Mouse (Mus musculus): ENCODE results near the gene Dgka. TPM values are rescaled to one million over a fixed set of nuclear protein-coding genes. Genes with fewer than 3 reads are reported as not detected.

The Dgka gene
- 775 TPM for total RNA-seq (2023)

DNA sequence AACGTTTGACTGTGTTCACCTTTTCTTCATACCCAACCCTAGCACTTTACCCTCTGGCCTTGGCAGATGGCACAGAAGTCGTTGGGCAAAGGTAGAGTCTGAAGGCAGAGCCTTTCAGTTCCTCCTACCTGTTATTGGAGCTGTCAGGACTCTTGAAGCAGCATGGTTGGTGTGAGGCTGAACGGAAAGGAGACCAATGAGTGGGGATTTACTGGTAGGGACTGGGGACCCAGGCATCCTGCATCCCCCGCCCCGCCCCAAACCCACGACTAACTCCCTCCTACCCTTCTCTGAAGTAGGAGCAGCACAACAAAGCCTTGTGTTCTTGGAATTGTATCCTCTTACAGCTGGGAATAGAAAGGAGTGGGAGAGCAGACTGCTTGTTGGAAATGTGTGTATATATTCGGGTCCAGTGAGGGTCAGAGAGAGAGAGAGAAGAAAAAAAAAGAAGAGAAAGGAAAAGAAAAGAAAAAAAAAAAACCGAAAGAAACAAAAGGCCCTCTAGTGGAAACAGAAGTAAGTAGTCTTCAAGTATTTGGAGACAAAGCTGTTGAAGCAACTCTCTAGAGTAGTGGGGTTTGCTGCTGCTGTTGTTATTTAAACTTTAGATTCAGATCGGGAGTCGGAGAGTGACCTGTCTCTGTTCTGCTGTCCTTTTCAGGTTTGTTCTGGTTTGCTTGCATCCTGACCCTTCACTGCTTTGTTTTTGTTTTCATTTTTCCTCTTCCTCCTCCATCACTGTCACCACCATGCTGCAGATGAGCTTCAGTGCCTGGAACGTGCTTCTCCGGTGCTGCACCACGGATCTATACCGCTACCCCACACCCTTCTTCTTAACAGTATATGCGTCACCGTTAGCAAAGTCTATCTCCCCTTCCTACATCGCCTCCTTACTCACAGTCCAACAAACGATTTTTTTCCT is at the start of gene Dgka:
TSS of gene Dgka (minus strand) at position 176 of the 922 bp plus-strand sequence.

DNA sequence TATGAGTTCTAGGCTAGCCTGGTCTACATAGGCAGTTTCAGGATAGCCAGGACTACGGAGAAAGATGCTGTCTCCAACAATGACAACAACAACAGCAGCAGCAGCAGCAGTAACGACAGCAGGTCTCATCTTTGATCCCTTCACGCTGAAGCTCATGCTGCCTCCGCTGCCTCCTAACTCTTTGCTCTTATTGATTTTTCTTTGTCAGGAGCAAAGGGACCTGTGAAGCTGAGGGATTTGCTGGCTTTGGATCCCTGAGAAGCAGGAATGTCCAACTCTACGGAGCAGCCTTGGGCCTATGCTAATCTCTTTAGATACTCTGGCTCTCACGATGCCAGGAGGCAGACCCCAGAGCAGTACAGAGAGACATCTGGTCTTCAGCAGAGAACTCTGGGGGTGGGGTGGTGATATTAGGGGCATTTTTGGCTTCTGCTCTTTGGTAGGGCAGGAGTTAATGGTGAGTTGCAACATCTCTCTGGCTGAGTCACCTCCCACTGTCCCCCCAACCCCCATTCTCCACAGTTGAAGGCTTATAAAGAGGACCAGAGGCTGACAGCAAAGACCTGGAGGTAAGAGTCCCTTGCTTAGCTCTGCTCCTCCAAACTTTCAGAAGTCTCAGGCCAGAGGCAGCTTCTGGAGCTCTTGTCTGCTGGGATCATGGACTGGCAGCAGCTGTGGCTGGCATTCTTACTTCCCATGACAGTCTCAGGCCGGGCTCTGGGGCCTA is 45.9 kb upstream of the Dgka start, which contains the start of gene Mmp19:
TSS of gene Mmp19 (plus strand) at position 513 of the 727 bp plus-strand sequence.

GRCm38 (mm10) chr10:128747646-128748251 is 3.1 kb upstream of the Dgka start, which contains the start of gene Pym1:
Gene Pym1 (plus strand): TSS chr10:128747889.

DNA sequence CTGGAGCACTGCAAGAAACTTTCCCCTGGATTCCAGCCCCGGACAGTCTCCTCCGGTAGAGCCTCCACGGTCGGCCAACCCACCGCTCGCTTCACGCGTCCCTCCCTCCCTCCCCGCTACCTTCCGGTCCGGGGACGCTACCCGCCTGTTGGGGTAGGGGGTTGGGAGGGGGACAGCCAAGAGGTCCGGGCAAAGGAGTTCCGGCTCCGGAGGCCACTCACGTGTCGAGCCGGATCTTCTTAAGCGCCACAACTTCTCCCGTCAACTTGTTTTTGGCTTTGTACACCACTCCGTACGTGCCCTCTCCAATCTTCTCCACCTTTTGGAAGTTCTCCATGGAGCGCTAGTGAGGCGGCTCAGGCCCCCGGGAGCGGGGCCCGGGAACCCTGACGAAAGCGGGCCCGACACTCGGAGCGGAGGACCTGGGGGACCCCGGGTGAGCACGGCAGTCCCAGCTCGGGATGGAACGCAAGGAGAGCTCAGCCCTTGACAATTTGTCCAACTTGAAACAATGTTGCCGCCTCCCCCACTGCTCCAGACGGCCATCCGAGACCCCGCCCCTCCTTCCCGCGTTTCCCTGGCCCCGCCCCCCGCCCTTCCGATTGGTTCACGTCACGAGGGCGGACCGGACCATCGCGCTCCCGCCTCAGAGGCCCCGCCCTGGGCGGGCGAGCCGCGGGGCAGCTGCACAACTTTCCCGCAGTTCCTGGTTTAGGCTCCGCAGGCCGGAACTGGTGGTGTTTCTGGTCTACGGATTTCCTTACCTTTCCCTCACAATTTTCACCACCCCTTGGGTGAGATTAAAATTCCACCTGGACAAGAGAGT is 40.0 kb downstream of the Dgka start, which contains the start of gene Cdk2:
TSS of gene Cdk2 (minus strand) at position 541 of the 826 bp plus-strand sequence.

GRCm38 (mm10) chr10:128703895-128704294 is 40.8 kb downstream of the Dgka start, which contains the start of gene Pmel:
Gene Pmel (plus strand): TSS chr10:128704195.

DNA sequence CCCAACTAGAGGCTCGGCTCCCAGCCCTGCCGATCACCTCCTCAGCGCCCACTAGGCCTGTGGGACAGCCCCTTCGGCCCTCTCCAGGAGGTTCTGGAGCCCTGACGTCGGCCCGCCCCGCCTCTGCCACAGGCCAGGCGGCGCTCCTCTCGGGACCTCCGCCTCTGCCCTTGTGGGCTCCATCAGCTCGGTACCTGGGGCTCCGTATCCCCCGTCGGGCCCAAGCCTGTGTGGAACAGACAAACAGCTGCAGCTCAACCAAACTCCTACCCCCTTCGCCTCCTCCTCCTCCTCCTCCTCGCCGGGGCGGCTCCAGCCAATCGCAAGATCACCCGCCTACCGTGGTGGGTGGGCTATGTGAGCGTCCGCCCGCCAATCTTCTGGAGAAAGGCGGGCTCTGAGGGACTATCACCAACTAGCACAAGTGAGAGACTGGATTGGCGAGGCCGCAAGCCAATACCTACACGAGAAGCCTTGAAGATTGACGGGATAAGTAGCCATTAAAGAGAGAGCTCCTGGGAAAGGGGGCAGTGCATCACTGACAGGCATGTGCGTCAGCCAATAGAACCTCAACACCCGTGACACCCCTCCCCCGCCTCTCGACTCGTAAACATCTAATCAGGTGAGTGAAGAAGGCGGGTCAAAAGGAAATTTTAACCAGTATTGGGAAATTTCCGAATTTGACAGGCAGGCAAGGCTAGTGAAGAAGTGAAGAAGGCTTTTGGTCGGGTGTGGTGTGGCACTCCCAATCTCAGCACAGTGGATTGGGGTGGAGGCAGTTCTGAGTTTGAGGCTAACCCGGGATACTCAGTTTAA is 48.5 kb downstream of the Dgka start, which contains the start of gene Rab5b:
TSS of gene Rab5b (minus strand) at position 273 of the 816 bp plus-strand sequence.

DNA sequence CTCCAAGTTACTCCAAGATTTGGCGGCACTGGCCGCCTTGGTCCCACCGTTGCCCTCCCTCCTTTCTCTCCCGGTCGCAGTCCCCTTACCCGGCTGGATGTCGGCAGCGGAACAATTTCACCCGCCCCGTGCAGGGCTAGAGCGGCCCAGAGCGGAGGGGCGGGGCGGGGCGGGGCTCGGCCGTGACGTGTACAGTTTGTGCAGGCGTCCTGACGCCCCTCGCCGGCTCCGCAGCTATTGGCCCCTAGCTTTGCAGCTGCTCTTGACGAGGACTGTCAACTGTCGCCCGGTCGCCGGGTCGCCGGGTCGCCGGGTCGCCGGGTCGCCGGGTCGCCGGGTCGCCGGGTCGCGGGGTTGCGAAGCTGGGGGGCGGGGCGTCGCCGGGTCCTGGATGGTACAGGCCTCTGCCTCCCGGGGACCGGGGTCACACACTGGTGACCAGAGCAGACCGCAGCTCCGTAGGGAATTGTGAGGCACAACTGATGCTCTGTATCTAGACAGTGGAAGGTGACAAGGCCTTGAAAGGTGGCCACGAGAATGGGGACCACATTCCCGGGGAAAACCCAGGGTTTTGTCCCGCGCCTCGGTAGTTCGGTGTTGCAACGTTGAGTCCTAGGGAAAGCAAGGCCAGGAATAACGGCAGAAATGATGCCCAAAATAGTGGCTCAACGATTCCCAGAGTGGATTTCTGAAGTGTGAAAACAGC is 70.7 kb downstream of the Dgka start, which contains the start of gene Suox:
TSS of gene Suox (minus strand) at position 311 of the 706 bp plus-strand sequence.

Other genes with a start within 250 kb of the Dgka start
- gene Myl6b, start 246.2 kb downstream of the Dgka start, total RNA-seq (2023) = not detected
- gene Esyt1, start 219.0 kb downstream of the Dgka start, total RNA-seq (2023) = 290 TPM
- gene Zc3h10, start 197.1 kb downstream of the Dgka start, total RNA-seq (2023) = 33.3 TPM
- 4,677 TPM for gene Rpl41, start 195.6 kb downstream of the Dgka start, total RNA-seq (2023)
- gene Pa2g4, start 178.9 kb downstream of the Dgka start, total RNA-seq (2023) = 73.7 TPM
- gene Erbb3, start 155.2 kb downstream of the Dgka start, total RNA-seq (2023) = 0.80 TPM
- 1,628 TPM for gene Rps26, start 118.1 kb downstream of the Dgka start, total RNA-seq (2023)
- gene Ikzf4, start 98.9 kb downstream of the Dgka start, total RNA-seq (2023) = 2.2 TPM
- 10.3 TPM for gene Suox, start 70.8 kb downstream of the Dgka start, total RNA-seq (2023)
- 32.0 TPM for gene Rab5b, start 48.6 kb downstream of the Dgka start, total RNA-seq (2023)
- gene Pmel, start 40.7 kb downstream of the Dgka start, total RNA-seq (2023) = not detected
- gene Cdk2, start 39.8 kb downstream of the Dgka start, total RNA-seq (2023) = 21.7 TPM
- gene Pym1, start 3.0 kb upstream of the Dgka start, total RNA-seq (2023) = 81.7 TPM
- 0.24 TPM for gene Mmp19, start 46.1 kb upstream of the Dgka start, total RNA-seq (2023)
- 56.7 TPM for gene Dnajc14, start 59.2 kb upstream of the Dgka start, total RNA-seq (2023)
- 10.0 TPM for gene Tmem198b, start 59.5 kb upstream of the Dgka start, total RNA-seq (2023)
- gene Sarnp, start 72.5 kb upstream of the Dgka start, total RNA-seq (2023) = 61.5 TPM
- gene Ormdl2, start 76.8 kb upstream of the Dgka start, total RNA-seq (2023) = 23.2 TPM
- gene Gdf11, start 146.9 kb upstream of the Dgka start, total RNA-seq (2023) = 6.6 TPM
- 0.52 TPM for gene Cd63, start 156.1 kb upstream of the Dgka start, total RNA-seq (2023)
- gene Rdh5, start 178.0 kb upstream of the Dgka start, total RNA-seq (2023) = 7.5 TPM
- gene Bloc1s1, start 179.2 kb upstream of the Dgka start, total RNA-seq (2023) = 54.5 TPM
- gene Itga7, start 189.0 kb upstream of the Dgka start, total RNA-seq (2023) = 3.3 TPM
- gene Mettl7b, start 216.1 kb upstream of the Dgka start, total RNA-seq (2023) = not detected
- 4.0 TPM for gene Olfr9, start 244.6 kb upstream of the Dgka start, total RNA-seq (2023)

Data from CD8-positive naive resting alpha-beta T cell, adult 57 days (primary cell).